Mouse (Mus musculus) embryonic facial prominence, embryonic 15.5 days (tissue): ENCODE results near the gene Tmem210. TPM values are rescaled to one million over a fixed set of nuclear protein-coding genes. Genes with fewer than 3 reads are reported as not detected.

ENCODE experiments used
- ATAC-seq: fragments of 200-750 bp; cut with Nextera tagmentation; 2 replicates; pipeline ENCODE4 v1.8.0; 2017; ENCODE audit warnings: low read depth, moderate TSS enrichment; ENCODE audit not compliant: insufficient number of reproducible peaks, low FRiP score, low TSS enrichment
- H3K27ac ChIP-seq: fragments of 300-500 bp; sonication (generic); replicated peaks from 2 replicates; pipeline ENCODE4 v1.5.1; 2015; ENCODE audit warnings: mild to moderate bottlenecking, inconsistent platforms
- H3K27me3 ChIP-seq: fragments of 300-500 bp; sonication (generic); 2 replicates; pipeline ENCODE4 v1.6.1; 2015; ENCODE audit warnings: inconsistent platforms
- H3K36me3 ChIP-seq: fragments of 300-500 bp; sonication (generic); 2 replicates; pipeline ENCODE4 v1.6.1; 2015; ENCODE audit warnings: mild to moderate bottlenecking, inconsistent platforms
- H3K4me1 ChIP-seq: fragments of 300-500 bp; sonication (generic); 2 replicates; pipeline ENCODE4 v1.6.1; 2015; ENCODE audit warnings: inconsistent platforms
- H3K4me2 ChIP-seq: fragments of 300-500 bp; sonication (generic); replicated peaks from 2 replicates; pipeline ENCODE4 v1.6.1; 2015; ENCODE audit warnings: mild to moderate bottlenecking, inconsistent platforms
- H3K4me3 ChIP-seq: fragments of 300-500 bp; sonication (generic); replicated peaks from 2 replicates; pipeline ENCODE4 v1.5.1; 2015; ENCODE audit warnings: mild to moderate bottlenecking, inconsistent platforms
- H3K9ac ChIP-seq: fragments of 300-500 bp; sonication (generic); 2 replicates; pipeline ENCODE4 v1.6.1; 2015; ENCODE audit warnings: inconsistent platforms
- H3K9me3 ChIP-seq: fragments of 300-500 bp; sonication (generic); replicated peaks from 2 replicates; pipeline ENCODE4 v1.6.1; 2016; ENCODE audit warnings: inconsistent platforms
- WGBS: fragments of 180-500 bp; shearing (Covaris S2); methylation state at CpG from one replicate; pipeline ENCODE4 v1.1.7; 2015; 5-methylcytosine and 5-hydroxymethylcytosine counted together
- polyA plus RNA-seq: library from polyadenylated mRNA; unstranded; fragments of >200 nt; fragmentation: Nextera tagmentation; extraction: Ambion mirVana; gene quantifications from 2 replicates; pipeline ENCODE4 v1.2.1, GENCODE M21; 2015

Tmem210 gene
- polyA plus RNA-seq, 1 experiment from 2014 or later = not detected

DNA sequence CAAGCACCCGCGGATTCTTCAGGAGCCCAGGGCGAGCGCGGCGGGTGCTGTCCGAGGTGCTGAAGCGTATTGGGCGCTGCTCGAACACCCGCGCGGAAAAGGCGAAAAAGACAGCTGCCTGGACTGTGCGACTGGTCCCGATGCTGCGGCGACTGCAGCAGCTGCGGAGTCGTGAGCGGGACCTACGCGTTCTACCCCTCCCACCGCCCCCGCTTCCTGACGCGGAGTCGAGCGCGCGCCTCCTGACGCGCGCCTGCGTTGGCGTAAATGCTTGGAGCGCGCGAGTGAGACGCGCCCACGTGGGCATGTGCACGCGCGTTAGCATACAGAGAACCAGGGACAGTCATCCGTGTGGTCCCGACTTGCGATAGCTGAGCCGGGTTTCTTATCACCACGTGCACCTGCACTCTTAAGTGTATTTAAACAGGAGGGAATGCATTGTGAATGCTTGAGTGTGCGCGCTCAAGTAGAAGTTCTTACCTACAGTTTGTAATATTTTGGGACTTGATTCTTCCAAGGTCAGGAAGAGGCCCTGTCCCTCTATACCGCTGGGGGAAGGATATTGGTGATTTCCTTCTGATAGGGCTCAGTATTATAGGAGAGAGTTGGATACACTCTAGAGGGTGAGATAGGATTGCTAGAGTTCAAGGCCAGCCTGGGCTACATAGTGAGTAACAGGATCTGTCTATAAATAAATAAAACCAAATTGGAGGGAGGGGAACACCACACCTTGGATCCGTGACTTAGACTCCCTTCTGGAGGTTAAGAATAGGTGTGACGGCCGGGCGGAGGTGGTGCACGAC, 31.2 kb downstream of the Tmem210 start, which contains the start of gene Grin1:
Gene Grin1, minus strand, starts transcription at position 217 of the 803 bp plus-strand sequence.
- Histone ChIP-seq H3K4me2 (peak within 1 kb of the TSS; percentile 62), H3K4me3 (peak within 1 kb of the TSS; percentile 34), H3K36me3 (no peaks in the 10 kb centered on the region), H3K4me1 (peaks cover 10% of the 10 kb centered on the region), H3K27me3 (peaks cover 69% of the 10 kb centered on the region), H3K9me3 (no peaks in the 10 kb centered on the region), H3K27ac (no peak within 1 kb of the TSS), H3K9ac (no peak within 1 kb of the TSS)
- 0 out of 2 replicates have a peak, but pooled peaks have one; percentile 40 for ATAC-seq
- 9% methylated on average over 58 of the region's 58 CpGs for WGBS

DNA sequence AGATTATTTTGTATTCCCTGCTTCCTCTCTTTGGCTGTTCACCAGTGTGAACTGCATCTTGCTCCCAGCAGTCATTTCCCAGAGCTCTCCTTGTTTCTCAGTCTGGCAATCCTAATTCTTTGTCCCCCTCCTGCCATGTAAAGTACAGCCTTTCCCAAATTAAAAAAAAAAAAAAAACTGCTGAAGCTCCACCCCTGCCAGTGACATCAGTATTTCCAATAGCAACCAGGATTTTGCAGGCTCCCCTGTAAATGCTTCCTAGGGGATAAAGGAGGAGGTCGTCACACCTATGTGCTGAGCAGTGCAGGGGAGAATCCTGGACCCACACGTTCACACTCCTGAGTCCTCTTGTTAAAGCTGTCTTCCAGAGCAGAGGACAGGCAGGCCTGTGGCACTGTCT, 32.1 kb downstream of the Tmem210 start:
- Histone ChIP-seq H3K9ac (no peak overlapping the region), H3K27ac (no peak overlapping the region), H3K27me3 (peaks cover 60% of the 10 kb centered on the region), H3K4me3 (no peak overlapping the region), H3K4me1 (peaks cover 10% of the 10 kb centered on the region), H3K9me3 (no peaks in the 10 kb centered on the region), H3K36me3 (no peaks in the 10 kb centered on the region), H3K4me2 (no peak overlapping the region)
- WGBS = 34% methylated on average over 2 of the region's 2 CpGs
- ATAC-seq = no peak

DNA sequence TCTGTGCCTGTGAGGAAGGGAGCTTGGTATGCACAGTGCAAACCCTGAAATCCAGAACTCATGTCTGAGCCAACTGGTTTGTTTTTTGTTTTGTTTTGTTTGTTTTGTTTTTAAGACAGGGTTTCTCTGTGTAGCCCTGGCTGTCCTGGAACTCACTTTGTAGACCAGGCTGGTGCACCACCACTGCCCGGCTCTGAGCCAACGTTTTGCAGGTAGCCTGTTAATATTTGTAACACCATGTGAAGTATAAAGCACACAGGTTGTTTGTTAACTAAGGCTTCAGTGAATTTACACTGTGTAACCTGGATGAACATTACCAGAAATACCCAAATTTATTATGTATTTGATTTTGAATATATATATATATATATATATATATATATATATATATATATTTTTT, 38.1 kb downstream of the Tmem210 start:
- no peak overlapping the region for H3K27ac ChIP-seq
- no peak for ATAC-seq
- whole genome bisulfite sequencing = 79% methylated on average over 2 of the region's 2 CpGs

DNA sequence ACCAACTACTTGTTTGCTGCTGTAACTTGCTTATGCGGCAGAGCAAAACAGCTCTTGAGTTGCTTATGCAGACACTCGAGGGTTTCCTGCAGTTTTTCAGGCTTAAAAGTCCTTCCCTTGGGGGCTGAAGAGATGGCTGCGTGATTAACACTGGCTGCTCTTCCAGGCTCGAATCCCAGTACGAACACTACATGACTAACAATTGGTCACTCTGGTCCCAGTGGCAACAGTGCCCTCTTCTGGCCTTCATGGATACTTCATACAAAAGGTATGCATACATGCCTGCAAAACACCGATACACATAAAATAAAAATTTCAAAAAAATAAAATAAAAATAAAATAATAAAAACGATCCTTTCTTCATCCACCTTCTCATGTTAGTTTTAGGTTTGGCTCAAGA, 40.5 kb downstream of the Tmem210 start:
- Histone ChIP-seq H3K4me1 (peaks cover 12% of the 10 kb centered on the region), H3K9me3 (no peaks in the 10 kb centered on the region), H3K4me2 (no peak overlapping the region), H3K4me3 (no peak overlapping the region), H3K27me3 (0 out of 2 replicates have a peak, but pooled peaks cover 3% of the 10 kb centered on the region), H3K27ac (no peak overlapping the region), H3K9ac (no peak overlapping the region), H3K36me3 (no peaks in the 10 kb centered on the region)
- 36% methylated on average over 7 of the region's 7 CpGs for whole genome bisulfite sequencing
- ATAC-seq = no peak

More for the DNA sequence above, 38.1 kb downstream of the Tmem210 start:
- H3K27me3 ChIP-seq = peaks cover 14% of the 10 kb centered on the region; the same call in 1 of the 2 replicates
- no peaks in the 10 kb centered on the region for H3K9me3 ChIP-seq
- H3K4me1 ChIP-seq = no peaks in the 10 kb centered on the region
- H3K9ac ChIP-seq = no peak overlapping the region
- H3K4me3 ChIP-seq = no peak overlapping the region
- no peaks in the 10 kb centered on the region for H3K36me3 ChIP-seq
- no peak overlapping the region for H3K4me2 ChIP-seq

DNA sequence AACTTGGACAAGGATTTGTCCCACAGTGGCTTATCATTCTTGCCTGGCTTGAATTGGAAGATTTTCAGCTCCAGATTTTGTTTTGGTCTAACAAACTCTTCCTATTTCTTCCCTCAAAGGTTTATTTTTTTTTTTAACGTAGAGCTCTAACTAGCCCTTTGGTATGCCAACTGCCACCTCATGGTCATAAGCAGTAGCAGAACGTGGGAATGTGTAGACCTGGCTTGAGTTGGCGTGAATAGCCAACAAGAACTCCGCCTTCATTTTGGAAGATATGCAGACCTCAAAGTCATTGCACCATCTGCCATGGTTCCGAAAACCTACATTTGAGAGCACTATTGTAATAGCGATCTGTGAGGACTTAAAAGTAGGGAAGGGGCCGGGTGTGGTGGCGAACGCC, 43.5 kb downstream of the Tmem210 start:
- ATAC-seq = no peak
- peak overlapping the region; percentile 66 for H3K4me2 ChIP-seq
- no peak overlapping the region for H3K27ac ChIP-seq
- H3K4me3 ChIP-seq = peak overlapping the region; percentile 93
- 0 out of 2 replicates have a peak, but pooled peaks cover 3% of the 10 kb centered on the region for H3K27me3 ChIP-seq
- peak overlapping the region; percentile 90; the same call in 1 of the 2 replicates for H3K9ac ChIP-seq
- peaks cover 26% of the 10 kb centered on the region for H3K36me3 ChIP-seq
- H3K9me3 ChIP-seq = no peaks in the 10 kb centered on the region
- WGBS = 61% methylated on average over 9 of the region's 9 CpGs
- H3K4me1 ChIP-seq = peaks cover 20% of the 10 kb centered on the region

DNA sequence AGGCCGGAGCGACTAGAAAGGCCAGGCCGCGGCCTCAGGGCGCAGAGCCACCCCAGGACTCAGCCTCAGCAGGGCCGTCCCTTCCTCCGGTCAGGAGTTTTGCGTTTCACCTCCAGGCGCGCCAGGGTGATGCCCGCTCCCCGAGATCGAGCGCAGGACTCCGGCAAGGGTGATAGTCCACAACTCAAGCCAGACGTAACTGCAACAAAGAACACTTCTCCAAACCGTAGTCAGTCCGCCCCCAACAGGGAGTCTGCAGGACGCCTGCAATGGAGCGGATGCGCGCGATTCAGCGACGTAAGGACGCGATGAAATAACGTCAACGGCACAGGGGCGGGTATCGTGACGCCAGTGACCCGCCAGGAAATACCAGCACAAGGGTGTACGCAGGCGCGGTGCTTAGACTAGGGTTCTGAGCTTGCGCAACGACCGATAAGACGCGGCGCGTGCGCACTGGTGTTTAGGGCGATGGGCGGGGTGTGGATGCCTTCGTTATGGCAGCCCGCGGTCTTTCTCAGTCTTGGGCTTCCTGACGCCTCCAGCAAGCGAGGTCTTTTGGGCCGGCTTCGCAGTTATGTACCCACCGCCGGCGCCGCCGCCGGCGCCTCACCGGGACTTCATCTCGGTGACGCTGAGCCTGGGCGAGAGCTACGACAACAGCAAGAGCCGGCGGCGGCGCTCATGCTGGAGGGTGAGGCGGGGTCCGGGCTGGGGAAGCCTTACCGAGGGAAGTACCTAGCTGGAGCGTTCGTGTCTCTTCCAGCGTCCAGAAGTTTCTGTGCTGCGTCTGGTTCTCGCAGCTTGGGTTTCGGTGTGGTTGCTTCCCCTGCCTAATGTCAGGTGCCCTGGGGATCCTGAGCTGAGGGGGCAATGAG, 44.6 kb downstream of the Tmem210 start, which contains the start of gene Man1b1:
Gene Man1b1, plus strand, starts transcription at position 53 of the 875 bp plus-strand sequence.
- under 1% methylated on average over 78 of the region's 78 CpGs for WGBS
- peaks cover 37% of the 10 kb centered on the region for H3K36me3 ChIP-seq

DNA sequence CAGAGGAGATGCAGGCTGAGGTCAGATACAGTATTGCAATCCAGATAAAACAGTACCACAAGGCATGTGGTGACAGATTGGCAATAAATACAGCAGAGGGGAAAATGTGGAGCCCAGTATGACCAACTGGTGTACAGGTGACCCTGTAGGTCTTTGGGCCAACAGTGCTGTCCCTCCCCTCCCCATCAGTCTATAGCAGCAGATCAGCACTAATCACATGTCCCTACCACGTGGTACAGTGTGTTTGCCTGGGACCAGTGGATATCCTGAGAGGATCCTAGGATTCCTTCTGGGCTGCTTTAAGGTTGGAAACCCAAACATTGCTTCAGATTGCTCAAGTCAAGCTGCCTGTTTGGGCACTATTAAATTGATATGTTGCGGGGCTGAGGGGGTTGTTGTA, 45.6 kb downstream of the Tmem210 start:
- peak overlapping the region; percentile 67; the same call in 1 of the 2 replicates for H3K9ac ChIP-seq
- H3K27ac ChIP-seq = no peak overlapping the region
- H3K9me3 ChIP-seq = no peaks in the 10 kb centered on the region
- 76% methylated on average over 2 of the region's 2 CpGs for WGBS
- H3K27me3 ChIP-seq = no peaks in the 10 kb centered on the region
- H3K4me1 ChIP-seq = peaks cover 20% of the 10 kb centered on the region
- H3K36me3 ChIP-seq = peaks cover 47% of the 10 kb centered on the region
- ATAC-seq = no peak
- H3K4me2 ChIP-seq = peak overlapping the region; percentile 81
- peak overlapping the region; percentile 93 for H3K4me3 ChIP-seq

More for the DNA sequence above, 44.6 kb downstream of the Tmem210 start, which contains the start of gene Man1b1:
- H3K9ac ChIP-seq = peak within 1 kb of the TSS; percentile 90
- no peaks in the 10 kb centered on the region for H3K27me3 ChIP-seq
- ATAC-seq = peak; percentile 98
- peak within 1 kb of the TSS; percentile 81 for H3K4me2 ChIP-seq
- peaks cover 20% of the 10 kb centered on the region for H3K4me1 ChIP-seq
- peak within 1 kb of the TSS; percentile 93 for H3K4me3 ChIP-seq
- no peaks in the 10 kb centered on the region for H3K9me3 ChIP-seq
- H3K27ac ChIP-seq = peak within 1 kb of the TSS; percentile 90

DNA sequence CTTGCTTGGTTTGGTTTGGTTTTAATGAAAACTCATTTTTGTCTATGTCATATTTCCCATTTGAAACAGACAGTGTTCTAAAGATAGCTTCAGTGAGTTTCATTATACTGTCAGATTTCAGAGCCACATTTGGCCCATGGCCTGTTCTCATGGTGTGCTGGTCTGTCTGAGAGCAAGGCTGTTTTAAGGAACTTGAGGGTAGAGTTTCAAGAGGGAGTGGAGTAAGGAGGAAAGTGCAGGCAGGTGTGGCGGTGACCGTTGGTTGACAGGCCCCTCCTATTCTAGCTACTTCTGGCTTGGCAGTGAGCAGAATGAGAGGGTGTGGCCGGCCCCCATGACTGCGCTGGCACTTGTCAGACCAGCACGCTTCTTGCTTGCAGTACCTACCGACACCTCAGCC, 50.4 kb downstream of the Tmem210 start:
- Histone ChIP-seq H3K36me3 (peaks cover 84% of the 10 kb centered on the region), H3K4me3 (no peak overlapping the region)
- no peak for ATAC-seq

More for the DNA sequence above, 50.4 kb downstream of the Tmem210 start:
- Histone ChIP-seq H3K27me3 (no peaks in the 10 kb centered on the region), H3K9ac (no peak overlapping the region), H3K9me3 (no peaks in the 10 kb centered on the region), H3K4me2 (no peak overlapping the region), H3K27ac (no peak overlapping the region), H3K4me1 (peaks cover 9% of the 10 kb centered on the region)
- WGBS = 95% methylated on average over 6 of the region's 6 CpGs

Other genes with a start within 250 kb of the Tmem210 start
- 93.0 and 97.2 TPM in 2 replicates for gene Nsmf, start 233.8 kb upstream of the Tmem210 start, polyA plus RNA-seq
- gene Entpd8, start 207.8 kb upstream of the Tmem210 start, polyA plus RNA-seq = not detected in 2 replicates
- 0.37 and 0.39 TPM in 2 replicates for gene Noxa1, start 193.0 kb upstream of the Tmem210 start, polyA plus RNA-seq
- 26.8 and 26.9 TPM in 2 replicates for gene Nrarp, start 107.4 kb upstream of the Tmem210 start, polyA plus RNA-seq
- gene Tor4a, start 91.3 kb upstream of the Tmem210 start, polyA plus RNA-seq = 9.3 and 10.5 TPM in 2 replicates
- 114 and 115 TPM in 2 replicates for gene Nelfb, start 76.7 kb upstream of the Tmem210 start, polyA plus RNA-seq
- not detected in 2 replicates for gene Stpg3, start 73.5 kb upstream of the Tmem210 start, polyA plus RNA-seq
- gene Fam166a, start 69.4 kb upstream of the Tmem210 start, polyA plus RNA-seq = 0.77 TPM in 1 of 2 replicates, not detected in the other
- gene Tubb4b, start 63.4 kb upstream of the Tmem210 start, polyA plus RNA-seq = 590 and 660 TPM in 2 replicates
- not detected in 2 replicates for gene Slc34a3, start 53.8 kb upstream of the Tmem210 start, polyA plus RNA-seq
- 0.20 and 0.24 TPM in 2 replicates for gene Rnf224, start 51.4 kb upstream of the Tmem210 start, polyA plus RNA-seq
- 18.4 and 22.9 TPM in 2 replicates for gene Rnf208, start 45.9 kb upstream of the Tmem210 start, polyA plus RNA-seq
- 53.3 and 54.0 TPM in 2 replicates for gene Cysrt1, start 45.7 kb upstream of the Tmem210 start, polyA plus RNA-seq
- gene AL732309.1, start 41.3 kb upstream of the Tmem210 start, polyA plus RNA-seq = 8.2 and 9.4 TPM in 2 replicates
- 23.8 and 25.6 TPM in 2 replicates for gene Tmem203, start 32.7 kb upstream of the Tmem210 start, polyA plus RNA-seq
- 10.2 TPM in 2 replicates for gene Tprn, start 25.5 kb upstream of the Tmem210 start, polyA plus RNA-seq
- gene Ssna1, start 15.7 kb upstream of the Tmem210 start, polyA plus RNA-seq = 258 and 263 TPM in 2 replicates
- gene Anapc2, start 15.7 kb upstream of the Tmem210 start, polyA plus RNA-seq = 134 and 136 TPM in 2 replicates
- gene Lrrc26, start 1.8 kb downstream of the Tmem210 start, polyA plus RNA-seq = 4.9 and 5.2 TPM in 2 replicates
- gene Grin1, start 31.0 kb downstream of the Tmem210 start, polyA plus RNA-seq = 0.33 and 0.71 TPM in 2 replicates
- gene Man1b1, start 44.2 kb downstream of the Tmem210 start, polyA plus RNA-seq = 54.4 and 55.5 TPM in 2 replicates
- gene Dpp7, start 68.2 kb downstream of the Tmem210 start, polyA plus RNA-seq = 24.6 and 25.5 TPM in 2 replicates
- 18.4 and 21.7 TPM in 2 replicates for gene Uap1l1, start 77.5 kb downstream of the Tmem210 start, polyA plus RNA-seq
- gene Sapcd2, start 84.2 kb downstream of the Tmem210 start, polyA plus RNA-seq = 29.2 and 32.8 TPM in 2 replicates
- 7.4 and 9.0 TPM in 2 replicates for gene Entpd2, start 107.7 kb downstream of the Tmem210 start, polyA plus RNA-seq
- 64.9 and 67.8 TPM in 2 replicates for gene Npdc1, start 111.2 kb downstream of the Tmem210 start, polyA plus RNA-seq
- gene Fut7, start 135.1 kb downstream of the Tmem210 start, polyA plus RNA-seq = 0.08 and 0.20 TPM in 2 replicates
- gene Abca2, start 140.6 kb downstream of the Tmem210 start, polyA plus RNA-seq = 4.0 and 4.1 TPM in 2 replicates
- gene Clic3, start 168.7 kb downstream of the Tmem210 start, polyA plus RNA-seq = 72.8 and 75.5 TPM in 2 replicates
- gene Paxx, start 172.9 kb downstream of the Tmem210 start, polyA plus RNA-seq = 48.7 and 49.1 TPM in 2 replicates
- gene Ptgds, start 181.9 kb downstream of the Tmem210 start, polyA plus RNA-seq = 18.7 and 20.8 TPM in 2 replicates
- not detected in 2 replicates for gene Lcn12, start 205.8 kb downstream of the Tmem210 start, polyA plus RNA-seq
- gene Fbxw5, start 212.6 kb downstream of the Tmem210 start, polyA plus RNA-seq = 81.2 and 96.3 TPM in 2 replicates
- gene C8g, start 213.6 kb downstream of the Tmem210 start, polyA plus RNA-seq = 5.6 and 7.2 TPM in 2 replicates